Mouse (Mus musculus): ENCODE measurements around the gene Tgm4. TPM values are rescaled to one million over a fixed set of nuclear protein-coding genes. Genes with fewer than 3 reads are reported as not detected.

Gene Tgm4
- total and polyA plus RNA-seq, 3 experiments: not detected

GRCm38 (mm10) chr9:123060172-123060571 lies 25.6 kb downstream of the Tgm4 start:
- no peaks in the 10 kb centered on the region for H3K79me2 ChIP-seq (replicated peaks; ENCODE audit: control insufficient read depth, insufficient read depth, low read length)
- DNase-seq: no peak
- H3K9ac ChIP-seq (ENCODE audit: low read depth, low read length): no peak overlapping the region
- 79% methylated on average over 3 of the region's 3 CpGs for WGBS
- no peak overlapping the region for H3K27ac ChIP-seq
- H3K4me1 ChIP-seq (ENCODE audit: control insufficient read depth, insufficient read depth, low read length): no peaks in the 10 kb centered on the region
- TF ChIP-seq EP300 (IDR thresholded peaks at IDR 0.05; ENCODE audit: insufficient read depth, low read depth, low read length) (no peak), CTCF (IDR thresholded peaks at IDR 0.05) (no peak), POLR2A (IDR thresholded peaks at IDR 0.05; ENCODE audit: insufficient read depth, low read depth, low read length) (no peak)
- no peaks in the 10 kb centered on the region for H3K36me3 ChIP-seq (ENCODE audit: control insufficient read depth, insufficient read depth, low read length)
- intact Hi-C loops (cut with DNase I): no loop called here
- H3K27me3 ChIP-seq (ENCODE audit: control insufficient read depth, insufficient read depth, low read length): no peaks in the 10 kb centered on the region
- no peak overlapping the region for H3K4me3 ChIP-seq

DNA sequence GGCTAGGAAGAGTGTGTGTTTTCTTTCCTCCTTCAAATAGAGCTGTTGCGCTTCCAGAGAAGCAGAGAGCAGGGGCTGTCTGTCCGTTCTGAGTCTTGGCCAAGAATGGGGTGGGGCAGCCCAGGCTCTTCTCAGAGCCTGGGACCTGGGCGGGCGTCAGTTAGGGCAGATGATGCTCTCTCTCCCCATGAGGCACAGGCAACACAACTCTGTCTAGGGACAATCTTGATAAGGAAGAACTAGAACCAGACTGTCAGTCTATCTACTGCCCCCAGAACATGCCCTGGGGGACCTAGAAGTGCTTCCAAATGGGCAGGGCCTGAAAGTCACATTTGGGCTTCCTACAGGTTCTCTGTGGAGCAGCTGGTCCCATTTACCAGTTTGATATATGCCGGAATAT lies 44.6 kb downstream of the Tgm4 start:
- H3K36me3 ChIP-seq (ENCODE audit: control insufficient read depth, insufficient read depth, low read length): no peaks in the 10 kb centered on the region
- H3K79me2 ChIP-seq (replicated peaks; ENCODE audit: control insufficient read depth, insufficient read depth, low read length): no peaks in the 10 kb centered on the region
- no peak overlapping the region for H3K27ac ChIP-seq
- H3K27me3 ChIP-seq (ENCODE audit: control insufficient read depth, insufficient read depth, low read length): no peaks in the 10 kb centered on the region
- no peak for TF ChIP-seq POLR2A (IDR thresholded peaks at IDR 0.05; ENCODE audit: insufficient read depth, low read depth, low read length)
- no peak for TF ChIP-seq EP300 (IDR thresholded peaks at IDR 0.05; ENCODE audit: insufficient read depth, low read depth, low read length)
- no peak for TF ChIP-seq CTCF (IDR thresholded peaks at IDR 0.05)
- intact Hi-C loops (cut with DNase I): no loop called here
- no peaks in the 10 kb centered on the region for H3K4me1 ChIP-seq (ENCODE audit: control insufficient read depth, insufficient read depth, low read length)
- no peak overlapping the region for H3K9ac ChIP-seq (ENCODE audit: low read depth, low read length)
- H3K4me3 ChIP-seq: no peak overlapping the region
- no peak for DNase-seq
- WGBS: 87% methylated on average over 5 of the region's 5 CpGs

- H3K36me3 ChIP-seq (ENCODE audit: control insufficient read depth, insufficient read depth, low read length): no peaks in the 10 kb centered on the region
- WGBS: 92% methylated on average over 7 of the region's 7 CpGs
- H3K9ac ChIP-seq (ENCODE audit: low read depth, low read length): no peak overlapping the region
- intact Hi-C loops (cut with DNase I): no loop called here
- no peaks in the 10 kb centered on the region for H3K27me3 ChIP-seq (ENCODE audit: control insufficient read depth, insufficient read depth, low read length)
- H3K4me3 ChIP-seq: no peak overlapping the region
- DNase-seq: no peak
- H3K27ac ChIP-seq: no peak overlapping the region
- TF ChIP-seq CTCF (IDR thresholded peaks at IDR 0.05): no peak
- TF ChIP-seq POLR2A (IDR thresholded peaks at IDR 0.05; ENCODE audit: insufficient read depth, low read depth, low read length): no peak
- TF ChIP-seq EP300 (IDR thresholded peaks at IDR 0.05; ENCODE audit: insufficient read depth, low read depth, low read length): no peak
- no peaks in the 10 kb centered on the region for H3K79me2 ChIP-seq (replicated peaks; ENCODE audit: control insufficient read depth, insufficient read depth, low read length)
- no peaks in the 10 kb centered on the region for H3K4me1 ChIP-seq (ENCODE audit: control insufficient read depth, insufficient read depth, low read length)
Measured at GRCm38 (mm10) chr9:123080355-123080754, 45.8 kb downstream of the Tgm4 start.

DNA sequence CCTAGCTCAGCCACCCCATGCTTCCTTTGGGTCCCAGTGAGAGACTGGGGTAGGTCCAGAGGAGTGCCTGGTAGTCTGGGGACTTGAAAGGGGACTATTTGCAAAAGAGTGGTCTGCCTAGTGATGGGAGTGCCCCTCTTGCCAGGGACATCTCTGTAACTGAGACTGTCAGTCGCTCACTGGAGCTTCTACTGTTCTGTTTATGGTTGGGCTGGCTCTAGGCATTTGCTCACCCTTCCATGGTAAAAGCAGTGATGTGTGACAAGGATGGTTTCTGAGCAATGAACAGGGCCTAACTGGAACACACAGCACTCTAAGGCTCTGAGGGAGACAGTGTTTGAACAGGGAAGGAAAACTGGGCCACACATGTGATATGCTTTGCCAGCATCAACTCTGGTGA lies 46.3 kb downstream of the Tgm4 start:
- Histone ChIP-seq H3K79me2 (replicated peaks; ENCODE audit: control insufficient read depth, insufficient read depth, low read length) (no peaks in the 10 kb centered on the region), H3K4me3 (no peak overlapping the region), H3K27ac (no peak overlapping the region), H3K4me1 (ENCODE audit: control insufficient read depth, insufficient read depth, low read length) (no peaks in the 10 kb centered on the region), H3K9ac (ENCODE audit: low read depth, low read length) (no peak overlapping the region), H3K27me3 (ENCODE audit: control insufficient read depth, insufficient read depth, low read length) (no peaks in the 10 kb centered on the region), H3K36me3 (ENCODE audit: control insufficient read depth, insufficient read depth, low read length) (no peaks in the 10 kb centered on the region)
- no peak for TF ChIP-seq CTCF (IDR thresholded peaks at IDR 0.05)
- no peak for TF ChIP-seq EP300 (IDR thresholded peaks at IDR 0.05; ENCODE audit: insufficient read depth, low read depth, low read length)
- no peak for TF ChIP-seq POLR2A (IDR thresholded peaks at IDR 0.05; ENCODE audit: insufficient read depth, low read depth, low read length)
- 85% methylated on average over 1 of the region's 1 CpGs for WGBS
- intact Hi-C loops (cut with DNase I): no loop called here
- no peak for DNase-seq

DNA sequence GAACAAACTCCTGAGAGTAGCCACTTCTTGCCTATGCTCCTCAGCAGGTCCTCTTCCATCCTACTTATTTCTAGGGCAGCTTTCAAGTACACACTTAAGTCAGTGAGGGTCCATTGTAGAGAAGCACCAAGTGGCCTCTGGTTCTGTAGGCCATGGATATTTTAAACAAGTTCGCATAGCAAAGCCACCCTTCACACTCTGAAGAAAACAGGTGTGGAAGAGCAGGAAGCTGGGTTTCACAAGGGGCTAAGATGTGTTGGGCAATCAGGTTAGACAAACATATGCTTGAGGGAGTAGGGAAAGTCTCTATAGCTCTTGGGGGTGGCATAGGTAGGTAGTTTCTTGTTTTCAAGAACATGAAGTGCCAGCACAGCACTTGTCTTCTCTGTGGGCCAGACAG lies 50.8 kb downstream of the Tgm4 start:
- intact Hi-C loops (cut with DNase I): no loop called here
- no peaks in the 10 kb centered on the region for H3K36me3 ChIP-seq (ENCODE audit: control insufficient read depth, insufficient read depth, low read length)
- H3K79me2 ChIP-seq (replicated peaks; ENCODE audit: control insufficient read depth, insufficient read depth, low read length): no peaks in the 10 kb centered on the region
- H3K27me3 ChIP-seq (ENCODE audit: control insufficient read depth, insufficient read depth, low read length): no peaks in the 10 kb centered on the region
- H3K27ac ChIP-seq: no peak overlapping the region
- no peak overlapping the region for H3K4me3 ChIP-seq
- TF ChIP-seq POLR2A (IDR thresholded peaks at IDR 0.05; ENCODE audit: insufficient read depth, low read depth, low read length): no peak
- no peak for TF ChIP-seq EP300 (IDR thresholded peaks at IDR 0.05; ENCODE audit: insufficient read depth, low read depth, low read length)
- TF ChIP-seq CTCF (IDR thresholded peaks at IDR 0.05): no peak
- no peaks in the 10 kb centered on the region for H3K4me1 ChIP-seq (ENCODE audit: control insufficient read depth, insufficient read depth, low read length)
- WGBS: 90% methylated on average over 1 of the region's 1 CpGs
- H3K9ac ChIP-seq (ENCODE audit: low read depth, low read length): no peak overlapping the region
- DNase-seq: no peak

- no peak for TF ChIP-seq POLR2A (IDR thresholded peaks at IDR 0.05; ENCODE audit: insufficient read depth, low read depth, low read length)
- no peak for TF ChIP-seq CTCF (IDR thresholded peaks at IDR 0.05)
- no peak for TF ChIP-seq EP300 (IDR thresholded peaks at IDR 0.05; ENCODE audit: insufficient read depth, low read depth, low read length)
- H3K27me3 ChIP-seq (ENCODE audit: control insufficient read depth, insufficient read depth, low read length): no peaks in the 10 kb centered on the region
- no peak for DNase-seq
- no peaks in the 10 kb centered on the region for H3K4me1 ChIP-seq (ENCODE audit: control insufficient read depth, insufficient read depth, low read length)
- no peak overlapping the region for H3K9ac ChIP-seq (ENCODE audit: low read depth, low read length)
- no peaks in the 10 kb centered on the region for H3K79me2 ChIP-seq (replicated peaks; ENCODE audit: control insufficient read depth, insufficient read depth, low read length)
- 39% methylated on average over 3 of the region's 3 CpGs for WGBS
- H3K36me3 ChIP-seq (ENCODE audit: control insufficient read depth, insufficient read depth, low read length): no peaks in the 10 kb centered on the region
- intact Hi-C loops (cut with DNase I): no loop called here
- H3K4me3 ChIP-seq: no peak overlapping the region
- no peak overlapping the region for H3K27ac ChIP-seq
Measured at GRCm38 (mm10) chr9:123087558-123087957, 53.0 kb downstream of the Tgm4 start.

Measured in heart, adult 2 months (tissue).